Mouse (Mus musculus) forebrain, embryonic 16.5 days (tissue): Measurements from ENCODE around the gene Pip5k1c. TPM values are rescaled to one million over a fixed set of nuclear protein-coding genes. Genes with fewer than 3 reads are reported as not detected.

ENCODE experiments used
- ATAC-seq: fragments of 200-750 bp; cut with Nextera tagmentation; 2 replicates; pipeline ENCODE4 v1.8.0; 2017; ENCODE audit warnings: mild to moderate bottlenecking, moderate library complexity
- H3K27ac ChIP-seq: fragments of 300-500 bp; sonication (generic); 2 replicates; pipeline ENCODE4 v1.5.1; 2014; ENCODE audit warnings: low read length, control low read depth
- H3K27me3 ChIP-seq: fragments of 300-500 bp; sonication (generic); replicated peaks from 2 replicates; pipeline ENCODE4 v1.6.1; 2014; ENCODE audit warnings: low read length; ENCODE audit not compliant: control insufficient read depth, insufficient read depth
- H3K36me3 ChIP-seq: fragments of 300-500 bp; sonication (generic); 2 replicates; pipeline ENCODE4 v1.6.1; 2014; ENCODE audit not compliant: control insufficient read depth, insufficient read depth
- H3K4me1 ChIP-seq: fragments of 300-500 bp; sonication (generic); replicated peaks from 2 replicates; pipeline ENCODE4 v1.6.1; 2014; ENCODE audit warnings: low read length; ENCODE audit not compliant: control insufficient read depth, insufficient read depth
- H3K4me2 ChIP-seq: fragments of 300-500 bp; sonication (generic); 2 replicates; pipeline ENCODE4 v1.6.1; 2014; ENCODE audit warnings: mild to moderate bottlenecking, low read length, control low read depth
- H3K4me3 ChIP-seq: fragments of 300-500 bp; sonication (generic); replicated peaks from 2 replicates; pipeline ENCODE4 v1.5.1; 2014; ENCODE audit warnings: mild to moderate bottlenecking, low read length, control low read depth
- H3K9ac ChIP-seq: fragments of 300-500 bp; sonication (generic); replicated peaks from 2 replicates; pipeline ENCODE4 v1.6.1; 2014; ENCODE audit warnings: low read depth, low read length, control low read depth
- H3K9me3 ChIP-seq: fragments of 300-500 bp; sonication (generic); 2 replicates; pipeline ENCODE4 v1.6.1; 2016; ENCODE audit warnings: low read length; ENCODE audit not compliant: control insufficient read depth
- WGBS: fragments of 180-500 bp; shearing (Covaris S2); extraction: QIAGEN DNeasy Blood & Tissue Kit; methylation state at CpG from one replicate; pipeline ENCODE4 v1.1.7; 2014; 5-methylcytosine and 5-hydroxymethylcytosine counted together
- polyA plus RNA-seq: library from polyadenylated mRNA; unstranded; fragments of >200 nt; fragmentation: Nextera tagmentation; extraction: Ambion mirVana; gene quantifications from 2 replicates; pipeline ENCODE4 v1.2.1, GENCODE M21; 2015

The Pip5k1c gene
- polyA plus RNA-seq, 1 experiment from 2014 or later = 143 TPM

GRCm38 (mm10) chr10:81298369-81299100 is 5.8 kb downstream of the Pip5k1c start:
- Histone ChIP-seq H3K4me1 (peaks cover 32% of the 10 kb centered on the region), H3K27me3 (no peaks in the 10 kb centered on the region), H3K4me3 (no peak overlapping the region), H3K36me3 (no peaks in the 10 kb centered on the region), H3K4me2 (no peak overlapping the region), H3K9me3 (no peaks in the 10 kb centered on the region), H3K9ac (no peak overlapping the region), H3K27ac (peak overlapping the region; percentile 44)
- no peak for ATAC-seq
- WGBS = 94% methylated on average over 17 of the region's 17 CpGs

GRCm38 (mm10) chr10:81299585-81300351 is 7.0 kb downstream of the Pip5k1c start:
- Histone ChIP-seq H3K27me3 (no peaks in the 10 kb centered on the region), H3K4me1 (peaks cover 20% of the 10 kb centered on the region), H3K9ac (no peak overlapping the region), H3K4me2 (no peak overlapping the region), H3K36me3 (no peaks in the 10 kb centered on the region), H3K4me3 (no peak overlapping the region), H3K27ac (no peak overlapping the region), H3K9me3 (no peaks in the 10 kb centered on the region)
- WGBS = 91% methylated on average over 14 of the region's 14 CpGs
- no peak for ATAC-seq

- H3K4me1 ChIP-seq = peaks cover 14% of the 10 kb centered on the region
- no peak overlapping the region for H3K27ac ChIP-seq
- H3K4me2 ChIP-seq = no peak overlapping the region
- no peak overlapping the region for H3K4me3 ChIP-seq
- no peaks in the 10 kb centered on the region for H3K36me3 ChIP-seq
- H3K27me3 ChIP-seq = no peaks in the 10 kb centered on the region
- WGBS = 86% methylated on average over 9 of the region's 9 CpGs
- no peaks in the 10 kb centered on the region for H3K9me3 ChIP-seq
- H3K9ac ChIP-seq = no peak overlapping the region
- no peak for ATAC-seq
These were observed 7.7 kb downstream of the Pip5k1c start for GRCm38 (mm10) chr10:81300352-81300907.

GRCm38 (mm10) chr10:81301321-81301720 is 8.6 kb downstream of the Pip5k1c start:
- Histone ChIP-seq H3K9me3 (no peaks in the 10 kb centered on the region), H3K4me2 (no peak overlapping the region), H3K36me3 (peaks cover 1% of the 10 kb centered on the region), H3K4me1 (peaks cover 14% of the 10 kb centered on the region), H3K27me3 (no peaks in the 10 kb centered on the region), H3K9ac (no peak overlapping the region), H3K27ac (no peak overlapping the region), H3K4me3 (no peak overlapping the region)
- no peak for ATAC-seq
- WGBS = 86% methylated on average over 9 of the region's 9 CpGs

GRCm38 (mm10) chr10:81302288-81302687 is 9.5 kb downstream of the Pip5k1c start:
- Histone ChIP-seq H3K4me2 (no peak overlapping the region), H3K9ac (peak overlapping the region; percentile 17; the same call in 1 of the 2 replicates)
- WGBS = 72% methylated on average over 4 of the region's 4 CpGs

GRCm38 (mm10) chr10:81302781-81303218 is 10.0 kb downstream of the Pip5k1c start:
- 62% methylated on average over 14 of the region's 14 CpGs for WGBS
- Histone ChIP-seq H3K36me3 (peaks cover 14% of the 10 kb centered on the region), H3K4me3 (no peak overlapping the region), H3K27me3 (no peaks in the 10 kb centered on the region), H3K9me3 (no peaks in the 10 kb centered on the region), H3K27ac (peak overlapping the region; percentile 61), H3K4me1 (peaks cover 14% of the 10 kb centered on the region), H3K4me2 (no peak overlapping the region), H3K9ac (0 out of 2 replicates have a peak overlapping the region, but pooled peaks have one; percentile 17)
- peak; percentile 38 for ATAC-seq

More at GRCm38 (mm10) chr10:81302288-81302687, 9.5 kb downstream of the Pip5k1c start:
- H3K4me1 ChIP-seq = peaks cover 14% of the 10 kb centered on the region
- ATAC-seq = no peak
- H3K27ac ChIP-seq = peak overlapping the region; percentile 61
- no peak overlapping the region for H3K4me3 ChIP-seq
- peaks cover 9% of the 10 kb centered on the region for H3K36me3 ChIP-seq
- H3K27me3 ChIP-seq = no peaks in the 10 kb centered on the region
- no peaks in the 10 kb centered on the region for H3K9me3 ChIP-seq

- 79% methylated on average over 10 of the region's 10 CpGs for WGBS
These were observed 10.5 kb downstream of the Pip5k1c start for GRCm38 (mm10) chr10:81303258-81303657.

GRCm38 (mm10) chr10:81303761-81304160 is 11.0 kb downstream of the Pip5k1c start:
- Histone ChIP-seq H3K27ac (no peak overlapping the region), H3K36me3 (peaks cover 20% of the 10 kb centered on the region), H3K27me3 (no peaks in the 10 kb centered on the region), H3K9me3 (no peaks in the 10 kb centered on the region), H3K4me2 (no peak overlapping the region), H3K4me3 (no peak overlapping the region), H3K9ac (no peak overlapping the region), H3K4me1 (peaks cover 14% of the 10 kb centered on the region)
- no peak for ATAC-seq
- WGBS = 82% methylated on average over 7 of the region's 7 CpGs

More at GRCm38 (mm10) chr10:81303258-81303657, 10.5 kb downstream of the Pip5k1c start:
- no peak overlapping the region for H3K27ac ChIP-seq
- no peaks in the 10 kb centered on the region for H3K27me3 ChIP-seq
- H3K36me3 ChIP-seq = peaks cover 19% of the 10 kb centered on the region
- H3K9ac ChIP-seq = 0 out of 2 replicates have a peak overlapping the region, but pooled peaks have one; percentile 17
- H3K4me2 ChIP-seq = no peak overlapping the region
- ATAC-seq = no peak
- no peak overlapping the region for H3K4me3 ChIP-seq
- no peaks in the 10 kb centered on the region for H3K9me3 ChIP-seq
- peaks cover 14% of the 10 kb centered on the region for H3K4me1 ChIP-seq
